Mouse (Mus musculus) thymus, adult 2 months (tissue): ENCODE results near the gene Tbx18. TPM values are rescaled to one million over a fixed set of nuclear protein-coding genes. Genes with fewer than 3 reads are reported as not detected.

Experiments used
- DNase-seq: peaks from one replicate; pipeline ENCODE4 v3.0.0; 2021
- H3K27ac ChIP-seq: fragments of 200-500 bp; 2 replicates; pipeline ENCODE4 v1.5.1; 2012; ENCODE audit warnings: low read length, control low read depth; ENCODE audit not compliant: control insufficient read depth, insufficient read depth
- H3K27me3 ChIP-seq: fragments of 200-500 bp; 2 replicates; pipeline ENCODE4 v1.6.1; 2012; ENCODE audit warnings: mild to moderate bottlenecking, low read length, moderate library complexity, mixed read lengths; ENCODE audit not compliant: control insufficient read depth, insufficient read depth
- H3K36me3 ChIP-seq: fragments of 200-500 bp; 2 replicates; pipeline ENCODE4 v1.6.1; 2012; ENCODE audit warnings: mild to moderate bottlenecking, low read length, moderate library complexity; ENCODE audit not compliant: control insufficient read depth, insufficient read depth
- H3K4me1 ChIP-seq: fragments of 200-500 bp; replicated peaks from 2 replicates; pipeline ENCODE4 v1.6.1; 2012; ENCODE audit warnings: low read length; ENCODE audit not compliant: control insufficient read depth, insufficient read depth
- H3K4me3 ChIP-seq: fragments of 200-500 bp; 2 replicates; pipeline ENCODE4 v1.5.1; 2012; ENCODE audit warnings: mild to moderate bottlenecking, low read length, control low read depth, moderate library complexity; ENCODE audit not compliant: control insufficient read depth, insufficient read depth
- CTCF ChIP-seq: fragments of 200-500 bp; IDR thresholded peaks from 2 replicates; pipeline ENCODE4 v1.5.1; 2012; ENCODE audit warnings: mild to moderate bottlenecking, control low read depth, low read length, moderate library complexity, borderline replicate concordance; ENCODE audit not compliant: control insufficient read depth, poor library complexity, insufficient read depth; ENCODE audit errors: extremely low read depth
- POLR2A ChIP-seq: fragments of 200-500 bp; IDR thresholded peaks from 2 replicates; pipeline ENCODE4 v1.6.1; 2012; ENCODE audit warnings: mild to moderate bottlenecking, low read length, control low read depth, moderate library complexity; ENCODE audit not compliant: control insufficient read depth, poor library complexity, insufficient read depth; ENCODE audit errors: extremely low read depth
- WGBS: fragments of 180-500 bp; shearing (Covaris S2); methylation state at CpG from one replicate; pipeline ENCODE4 v1.1.7; 2018; 5-methylcytosine and 5-hydroxymethylcytosine counted together
- polyA plus RNA-seq: library from polyadenylated mRNA; depleted of rRNA; stranded (reverse); fragments of >200 nt; gene quantifications from 2 replicates; pipeline ENCODE4 v1.2.3, GENCODE M21; 2012

The Tbx18 gene
- polyA plus RNA-seq, 1 experiment, result 0.65 TPM

GRCm38 (mm10) chr9:87721793-87722192 lies 9.3 kb downstream of the Tbx18 start:
- no peak overlapping the region for H3K4me3 ChIP-seq
- no peaks in the 10 kb centered on the region for H3K36me3 ChIP-seq
- TF ChIP-seq CTCF, result no peak
- TF ChIP-seq POLR2A, result no peak
- WGBS, result 63% methylated on average over 2 of the region's 2 CpGs
- H3K27ac ChIP-seq, result no peak overlapping the region
- no peaks in the 10 kb centered on the region for H3K4me1 ChIP-seq
- H3K27me3 ChIP-seq, result no peaks in the 10 kb centered on the region
- DNase-seq, result no peak

- DNase-seq, result no peak
- Histone ChIP-seq H3K27me3 (no peaks in the 10 kb centered on the region), H3K4me3 (no peak overlapping the region), H3K4me1 (no peaks in the 10 kb centered on the region), H3K36me3 (no peaks in the 10 kb centered on the region), H3K27ac (no peak overlapping the region)
- TF ChIP-seq CTCF, result no peak
- TF ChIP-seq POLR2A, result no peak
- 75% methylated on average over 4 of the region's 4 CpGs for WGBS
These were observed 20.7 kb downstream of the Tbx18 start for GRCm38 (mm10) chr9:87710360-87710759.

- Histone ChIP-seq H3K4me1 (no peaks in the 10 kb centered on the region), H3K36me3 (no peaks in the 10 kb centered on the region), H3K4me3 (no peak overlapping the region), H3K27me3 (no peaks in the 10 kb centered on the region), H3K27ac (no peak overlapping the region)
- no peak for TF ChIP-seq POLR2A
- no peak for TF ChIP-seq CTCF
- DNase-seq, result peak; percentile 22
These were observed 22.9 kb downstream of the Tbx18 start for GRCm38 (mm10) chr9:87708151-87708550.

GRCm38 (mm10) chr9:87702267-87702666 lies 28.8 kb downstream of the Tbx18 start:
- TF ChIP-seq POLR2A (no peak), CTCF (no peak)
- WGBS, result 94% methylated on average over 2 of the region's 2 CpGs
- no peaks in the 10 kb centered on the region for H3K36me3 ChIP-seq
- H3K4me3 ChIP-seq, result no peak overlapping the region
- no peaks in the 10 kb centered on the region for H3K27me3 ChIP-seq
- no peak for DNase-seq
- H3K27ac ChIP-seq, result no peak overlapping the region
- H3K4me1 ChIP-seq, result no peaks in the 10 kb centered on the region

- Histone ChIP-seq H3K36me3 (no peaks in the 10 kb centered on the region), H3K4me3 (no peak overlapping the region), H3K27ac (no peak overlapping the region), H3K4me1 (no peaks in the 10 kb centered on the region), H3K27me3 (no peaks in the 10 kb centered on the region)
- TF ChIP-seq CTCF, result no peak
- no peak for TF ChIP-seq POLR2A
- WGBS, result 89% methylated on average over 9 of the region's 9 CpGs
- DNase-seq, result no peak
These were observed 44.1 kb downstream of the Tbx18 start for GRCm38 (mm10) chr9:87686981-87687380.

- DNase-seq, result no peak
- no peaks in the 10 kb centered on the region for H3K4me1 ChIP-seq
- no peaks in the 10 kb centered on the region for H3K36me3 ChIP-seq
- TF ChIP-seq CTCF (no peak), POLR2A (no peak)
- H3K4me3 ChIP-seq, result no peak overlapping the region
- 83% methylated on average over 11 of the region's 11 CpGs for WGBS
- H3K27ac ChIP-seq, result no peak overlapping the region
- no peaks in the 10 kb centered on the region for H3K27me3 ChIP-seq
These were observed 48.8 kb downstream of the Tbx18 start for GRCm38 (mm10) chr9:87682247-87682646.
